5 mouse cellular contexts compared by ENCODE assay signal in the genomic region with DNA sequence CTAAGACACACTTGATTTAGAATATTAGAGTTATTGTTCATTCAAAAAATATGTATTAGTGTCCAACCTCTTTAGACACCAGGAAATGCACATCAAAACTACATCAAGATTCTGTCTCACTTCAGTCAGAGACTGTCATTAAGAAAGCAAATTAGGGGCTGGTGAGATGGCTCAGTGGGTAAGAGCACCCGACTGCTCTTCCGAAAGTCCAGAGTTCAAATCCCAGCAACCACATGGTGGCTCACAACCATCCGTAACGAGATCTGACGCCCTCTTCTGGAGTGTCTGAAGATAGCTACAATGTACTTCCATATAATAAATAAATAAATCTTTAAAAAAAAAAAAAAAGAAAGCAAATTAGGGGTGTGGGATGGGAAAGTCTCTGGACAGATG.
A peak's percentile ranks its signal among the peaks of the same experiment; 100 is the strongest.
DNase-seq lines count a peak whose midpoint lies in the region; ATAC-seq and TF ChIP-seq lines count a peak whose summit lies in the region.
"Not testable (repeated sequence)": the region's sequence is repeated elsewhere in the genome, so short reads cannot be mapped to it uniquely, and the experiment has no call there.

No protein-coding gene starts in this region.

- DNase-seq in intestine, embryonic 14.5 days (ENCODE audit: low spot score); layer of hippocampus, adult 2 months (ENCODE audit: low spot score in 2 of 2): not testable (repeated sequence)

- not testable (repeated sequence) for H3K27ac ChIP-seq in intestine, embryonic 14.5 days (ENCODE audit: low read depth)
- peak overlapping the region; percentile 72 for H3K27ac ChIP-seq in intestine, embryonic 16.5 days (ENCODE audit: low read length)
- H3K27ac ChIP-seq in kidney, embryonic 15.5 days = peak overlapping the region; percentile 54; the same call in 1 of the 2 replicates
- H3K27ac ChIP-seq in layer of hippocampus, adult 2 months = peak overlapping the region; percentile 89
- peak overlapping the region; percentile 71; the same call in 1 of the 2 replicates for H3K27ac ChIP-seq in stomach, embryonic 15.5 days

- WGBS in intestine, embryonic 14.5 days = 65% methylated on average over 5 of the region's 5 CpGs
- 71% methylated on average over 2 of the region's 5 CpGs for WGBS in intestine, embryonic 16.5 days
- 91% methylated on average over 5 of the region's 5 CpGs for WGBS in kidney, embryonic 15.5 days
- 85% methylated on average over 5 of the region's 5 CpGs for WGBS in stomach, embryonic 15.5 days

- TF ChIP-seq CTCF in layer of hippocampus, adult 2 months (conservative IDR thresholded peaks at IDR 0.05) = not testable (repeated sequence)

- H3K9ac ChIP-seq in intestine, embryonic 14.5 days (ENCODE audit: low read length); intestine, embryonic 16.5 days (ENCODE audit: low read depth, low read length); kidney, embryonic 15.5 days; stomach, embryonic 15.5 days: not testable (repeated sequence)

- not testable (repeated sequence) for H3K4me3 ChIP-seq in intestine, embryonic 14.5 days (ENCODE audit: low read depth, low read length); intestine, embryonic 16.5 days (ENCODE audit: low read length); kidney, embryonic 15.5 days (replicated peaks); layer of hippocampus, adult 2 months; stomach, embryonic 15.5 days (replicated peaks)

- not testable (repeated sequence) for H3K36me3 ChIP-seq in intestine, embryonic 14.5 days (ENCODE audit: control insufficient read depth, insufficient read depth, low read length); intestine, embryonic 16.5 days (ENCODE audit: control insufficient read depth, insufficient read depth, low read length); kidney, embryonic 15.5 days; stomach, embryonic 15.5 days

- not testable (repeated sequence) for H3K27me3 ChIP-seq in intestine, embryonic 14.5 days (replicated peaks; ENCODE audit: control insufficient read depth, insufficient read depth, low read length); intestine, embryonic 16.5 days (replicated peaks; ENCODE audit: control insufficient read depth, insufficient read depth, low read length); kidney, embryonic 15.5 days; stomach, embryonic 15.5 days (replicated peaks)

- 0 out of 2 replicates have a peak, but pooled peaks have one; percentile 13 for ATAC-seq in intestine, embryonic 14.5 days (replicated peaks; ENCODE audit: low FRiP score, low TSS enrichment, low read depth)
- peak; percentile 64 for ATAC-seq in intestine, embryonic 16.5 days
- not testable (repeated sequence) for ATAC-seq in kidney, embryonic 15.5 days (replicated peaks; ENCODE audit: low FRiP score); stomach, embryonic 15.5 days (ENCODE audit: insufficient read depth, low FRiP score, low read depth)

- not testable (repeated sequence) for H3K4me2 ChIP-seq in intestine, embryonic 14.5 days (ENCODE audit: low read length); intestine, embryonic 16.5 days (ENCODE audit: low read depth, low read length); kidney, embryonic 15.5 days; stomach, embryonic 15.5 days

- not testable (repeated sequence) for H3K9me3 ChIP-seq in intestine, embryonic 14.5 days (ENCODE audit: control insufficient read depth, low read length); intestine, embryonic 16.5 days (ENCODE audit: control insufficient read depth, low read length); kidney, embryonic 15.5 days (replicated peaks); stomach, embryonic 15.5 days

- not testable (repeated sequence) for H3K4me1 ChIP-seq in intestine, embryonic 14.5 days (replicated peaks; ENCODE audit: control insufficient read depth, insufficient read depth, low read length); stomach, embryonic 15.5 days
- peaks cover 21% of the 10 kb centered on the region for H3K4me1 ChIP-seq in intestine, embryonic 16.5 days (ENCODE audit: control insufficient read depth, insufficient read depth, low read length)
- peaks cover 22% of the 10 kb centered on the region for H3K4me1 ChIP-seq in kidney, embryonic 15.5 days
